Mouse (Mus musculus) layer of hippocampus, postnatal 25 days (tissue): ENCODE measurements around the gene Lpp. TPM values are rescaled to one million over a fixed set of nuclear protein-coding genes. Genes with fewer than 3 reads are reported as not detected.

Experiments
- DNase-seq, 2 experiments: peaks; one replicate each; pipeline ENCODE4 v3.0.0; 2022; ENCODE audit warnings: mixed read lengths in 2 of 2, low spot score in 1 of 2; ENCODE audit errors: extremely low spot score in 1 of 2
- total RNA-seq, 2 experiments: library from RNA; stranded (reverse); gene quantifications; 2 replicates each; pipeline ENCODE4 v1.2.3; 2021

Gene Lpp
- total RNA-seq, 2 experiments from 2014 or later = 7.2 to 8.6 TPM

GRCm38 (mm10) chr16:24535221-24535620 is 141.9 kb downstream of the Lpp start:
- no peak for DNase-seq

- peak in 1 of 2 experiments; percentile 20 for DNase-seq
Observed at GRCm38 (mm10) chr16:24536261-24536660, 143.0 kb downstream of the Lpp start.

- DNase-seq = no peak
Observed at GRCm38 (mm10) chr16:24539003-24539402, 145.7 kb downstream of the Lpp start.

GRCm38 (mm10) chr16:24542864-24543263 is 149.6 kb downstream of the Lpp start:
- no peak for DNase-seq

GRCm38 (mm10) chr16:24545366-24545765 is 152.1 kb downstream of the Lpp start:
- DNase-seq = no peak

GRCm38 (mm10) chr16:24558458-24558857 is 165.2 kb downstream of the Lpp start:
- no peak for DNase-seq

- DNase-seq = no peak
Observed at GRCm38 (mm10) chr16:24559811-24560210, 166.5 kb downstream of the Lpp start.

- no peak for DNase-seq
Observed at GRCm38 (mm10) chr16:24560998-24561397, 167.7 kb downstream of the Lpp start.

- DNase-seq = no peak
Observed at GRCm38 (mm10) chr16:24561602-24562001, 168.3 kb downstream of the Lpp start.

GRCm38 (mm10) chr16:24565311-24565710 is 172.0 kb downstream of the Lpp start:
- no peak for DNase-seq

- DNase-seq = no peak
Observed at GRCm38 (mm10) chr16:24566277-24566676, 173.0 kb downstream of the Lpp start.

GRCm38 (mm10) chr16:24567562-24567961 is 174.3 kb downstream of the Lpp start:
- DNase-seq = no peak

- no peak for DNase-seq
Observed at GRCm38 (mm10) chr16:24568061-24568460, 174.8 kb downstream of the Lpp start.

GRCm38 (mm10) chr16:24569681-24570080 is 176.4 kb downstream of the Lpp start:
- DNase-seq = no peak

GRCm38 (mm10) chr16:24576999-24577398 is 183.7 kb downstream of the Lpp start:
- DNase-seq = no peak

- DNase-seq = no peak
Observed at GRCm38 (mm10) chr16:24577798-24578197, 184.5 kb downstream of the Lpp start.

- DNase-seq = no peak
Observed at GRCm38 (mm10) chr16:24582847-24583246, 189.5 kb downstream of the Lpp start.

GRCm38 (mm10) chr16:24593535-24593934 is 200.2 kb downstream of the Lpp start:
- DNase-seq = no peak

- no peak for DNase-seq
Observed at GRCm38 (mm10) chr16:24594508-24594907, 201.2 kb downstream of the Lpp start.

- DNase-seq = no peak
Observed at GRCm38 (mm10) chr16:24595493-24595892, 202.2 kb downstream of the Lpp start.

GRCm38 (mm10) chr16:24598567-24598966 is 205.3 kb downstream of the Lpp start:
- DNase-seq = no peak

- no peak for DNase-seq
Observed at GRCm38 (mm10) chr16:24599766-24600165, 206.5 kb downstream of the Lpp start.

GRCm38 (mm10) chr16:24600260-24600948 is 207.1 kb downstream of the Lpp start:
- no peak for DNase-seq
